Mouse (Mus musculus): ENCODE results near the gene Smagp. TPM values are rescaled to one million over a fixed set of nuclear protein-coding genes. Genes with fewer than 3 reads are reported as not detected.

The Smagp gene
- 1 to 10 TPM; 1.6 to 2.9 TPM for total RNA-seq (2021)
- long read RNA-seq, experiment 1, result 0 reads
- long read RNA-seq, experiment 2, result 0 reads

- TF ChIP-seq CTCF (IDR thresholded peaks at IDR 0.05), result no peak
- intact Hi-C loops (cut with DNase I), result loop anchor here (5.0 kb wide), 1 partner anchor 40 kb away; no protein-coding TSS in a partner anchor
Measured at GRCm38 (mm10) chr15:100636700-100637501, at the start of gene Smagp. Gene Smagp (minus strand): TSS chr15:100636940.

GRCm38 (mm10) chr15:100686434-100686833 is 49.7 kb upstream of the Smagp start:
- intact Hi-C loops (cut with DNase I), result no loop called here
- TF ChIP-seq CTCF (IDR thresholded peaks at IDR 0.05), result no peak
- peak in 1 of 2 experiments; percentile 16 for DNase-seq (ENCODE audit: extremely low spot score in 1 of 2, low spot score in 2 of 2)
- Histone ChIP-seq H3K4me3 (no peak overlapping the region), H3K27ac (no peak overlapping the region)

More at GRCm38 (mm10) chr15:100636700-100637501, at the start of gene Smagp:
- Histone ChIP-seq H3K27ac (no peak within 1 kb of the TSS), H3K4me3 (peak within 1 kb of the TSS; percentile 45)
- no peak for DNase-seq (ENCODE audit: extremely low spot score in 1 of 2, low spot score in 2 of 2)

GRCm38 (mm10) chr15:100685849-100686248 is 49.1 kb upstream of the Smagp start:
- intact Hi-C loops (cut with DNase I), result no loop called here
- no peak overlapping the region for H3K4me3 ChIP-seq
- no peak for DNase-seq (ENCODE audit: extremely low spot score in 1 of 2, low spot score in 2 of 2)
- TF ChIP-seq CTCF (IDR thresholded peaks at IDR 0.05), result no peak
- no peak overlapping the region for H3K27ac ChIP-seq

- Histone ChIP-seq H3K27ac (no peak overlapping the region), H3K4me3 (no peak overlapping the region)
- no peak for TF ChIP-seq CTCF (IDR thresholded peaks at IDR 0.05)
- no peak for DNase-seq (ENCODE audit: extremely low spot score in 1 of 2, low spot score in 2 of 2)
- intact Hi-C loops (cut with DNase I), result no loop called here
Measured at GRCm38 (mm10) chr15:100685255-100685654, 48.5 kb upstream of the Smagp start.

GRCm38 (mm10) chr15:100684450-100684849 is 47.7 kb upstream of the Smagp start:
- DNase-seq (ENCODE audit: extremely low spot score in 1 of 2, low spot score in 2 of 2), result no peak
- TF ChIP-seq CTCF (IDR thresholded peaks at IDR 0.05), result no peak
- no peak overlapping the region for H3K27ac ChIP-seq

GRCm38 (mm10) chr15:100683041-100683440 is 46.3 kb upstream of the Smagp start:
- DNase-seq (ENCODE audit: extremely low spot score in 1 of 2, low spot score in 2 of 2), result peak; percentile 70 to 77
- intact Hi-C loops (cut with DNase I), result loop anchor here (5.0 kb wide), 3 partner anchors 71 to 216 kb away; partner anchors contain the start of genes Letmd1 and Tfcp2
- no peak overlapping the region for H3K4me3 ChIP-seq
- peak; percentile 76 for TF ChIP-seq CTCF (IDR thresholded peaks at IDR 0.05)
- H3K27ac ChIP-seq, result no peak overlapping the region

More at GRCm38 (mm10) chr15:100684450-100684849, 47.7 kb upstream of the Smagp start:
- no peak overlapping the region for H3K4me3 ChIP-seq
- intact Hi-C loops (cut with DNase I), result loop anchor here (5.0 kb wide), 3 partner anchors 72 to 217 kb away; partner anchors contain the start of genes Letmd1 and Tfcp2

GRCm38 (mm10) chr15:100681770-100682169 is 45.0 kb upstream of the Smagp start:
- Histone ChIP-seq H3K4me3 (no peak overlapping the region), H3K27ac (no peak overlapping the region)
- TF ChIP-seq CTCF (IDR thresholded peaks at IDR 0.05), result no peak
- no peak for DNase-seq (ENCODE audit: extremely low spot score in 1 of 2, low spot score in 2 of 2)
- intact Hi-C loops (cut with DNase I), result loop anchor here (5.0 kb wide), 3 partner anchors 69 to 214 kb away; partner anchors contain the start of genes Letmd1 and Tfcp2

- H3K4me3 ChIP-seq, result no peak overlapping the region
- no peak for DNase-seq (ENCODE audit: extremely low spot score in 1 of 2, low spot score in 2 of 2)
- intact Hi-C loops (cut with DNase I), result loop anchor here (5.0 kb wide), 3 partner anchors 68 to 213 kb away; partner anchors contain the start of genes Letmd1 and Tfcp2
- no peak overlapping the region for H3K27ac ChIP-seq
- TF ChIP-seq CTCF (IDR thresholded peaks at IDR 0.05), result no peak
Measured at GRCm38 (mm10) chr15:100680381-100680780, 43.6 kb upstream of the Smagp start.

GRCm38 (mm10) chr15:100679005-100679404 is 42.3 kb upstream of the Smagp start:
- no peak overlapping the region for H3K4me3 ChIP-seq
- intact Hi-C loops (cut with DNase I), result loop anchor here (5.0 kb wide), 1 partner anchor 42 kb away; the partner anchor contains the start of gene Smagp
- no peak for DNase-seq (ENCODE audit: extremely low spot score in 1 of 2, low spot score in 2 of 2)
- no peak overlapping the region for H3K27ac ChIP-seq
- no peak for TF ChIP-seq CTCF (IDR thresholded peaks at IDR 0.05)

- TF ChIP-seq CTCF (IDR thresholded peaks at IDR 0.05), result no peak
- intact Hi-C loops (cut with DNase I), result loop anchor here (5.0 kb wide), 1 partner anchor 41 kb away; the partner anchor contains the start of gene Smagp
- DNase-seq (ENCODE audit: extremely low spot score in 1 of 2, low spot score in 2 of 2), result no peak
- no peak overlapping the region for H3K4me3 ChIP-seq
- H3K27ac ChIP-seq, result no peak overlapping the region
Measured at GRCm38 (mm10) chr15:100678581-100678980, 41.8 kb upstream of the Smagp start.

- TF ChIP-seq CTCF (IDR thresholded peaks at IDR 0.05), result no peak
- no peak overlapping the region for H3K27ac ChIP-seq
- no peak overlapping the region for H3K4me3 ChIP-seq
- intact Hi-C loops (cut with DNase I), result loop anchor here (5.0 kb wide), 1 partner anchor 40 kb away; the partner anchor contains the start of gene Smagp
- DNase-seq (ENCODE audit: extremely low spot score in 1 of 2, low spot score in 2 of 2), result no peak
Measured at GRCm38 (mm10) chr15:100677675-100678074, 40.9 kb upstream of the Smagp start.

- DNase-seq (ENCODE audit: extremely low spot score in 1 of 2, low spot score in 2 of 2), result no peak
- intact Hi-C loops (cut with DNase I), result loop anchor here (5.0 kb wide), 1 partner anchor 39 kb away; the partner anchor contains the start of gene Smagp
- peak; percentile 21 for TF ChIP-seq CTCF (IDR thresholded peaks at IDR 0.05)
- H3K27ac ChIP-seq, result no peak overlapping the region
- H3K4me3 ChIP-seq, result no peak overlapping the region
Measured at GRCm38 (mm10) chr15:100676521-100676920, 39.8 kb upstream of the Smagp start.
